Mouse (Mus musculus) embryonic fibroblast, embryonic 13.5 days (primary cell): Measurements from ENCODE around the gene Qdpr.

Source experiments
- CTCF ChIP-seq: IDR thresholded peaks from 2 replicates; pipeline ENCODE4 v1.5.1; 2011; ENCODE audit warnings: mild to moderate bottlenecking, control low read depth, low read length, moderate library complexity, borderline replicate concordance; ENCODE audit not compliant: insufficient read depth
- POLR2A ChIP-seq: IDR thresholded peaks from 2 replicates; pipeline ENCODE4 v1.6.1; 2011; ENCODE audit warnings: low read depth, mild to moderate bottlenecking, control low read depth, low read length, moderate library complexity

- TF ChIP-seq CTCF = peak; percentile 64; the same call in 1 of the 2 replicates
- TF ChIP-seq POLR2A = no peak
These were observed 25.8 kb downstream of the Qdpr start for GRCm38 (mm10) chr5:45424021-45424886.
